Mouse (Mus musculus) small intestine, adult 2 months (tissue): ENCODE data around the gene Rbms3.

Experiments
- CTCF ChIP-seq: fragments of 200-500 bp; IDR thresholded peaks from 2 replicates; pipeline ENCODE4 v1.5.1; 2012; ENCODE audit warnings: low read depth, mild to moderate bottlenecking, control low read depth, inconsistent platforms, low read length, moderate library complexity, mixed read lengths; ENCODE audit not compliant: insufficient replicate concordance, insufficient read length; ENCODE audit errors: extremely low read depth
- POLR2A ChIP-seq: fragments of 200-500 bp; IDR thresholded peaks from 2 replicates; pipeline ENCODE4 v1.6.1; 2012; ENCODE audit warnings: low read depth, mild to moderate bottlenecking, control low read depth, inconsistent platforms, low read length, moderate library complexity

DNA sequence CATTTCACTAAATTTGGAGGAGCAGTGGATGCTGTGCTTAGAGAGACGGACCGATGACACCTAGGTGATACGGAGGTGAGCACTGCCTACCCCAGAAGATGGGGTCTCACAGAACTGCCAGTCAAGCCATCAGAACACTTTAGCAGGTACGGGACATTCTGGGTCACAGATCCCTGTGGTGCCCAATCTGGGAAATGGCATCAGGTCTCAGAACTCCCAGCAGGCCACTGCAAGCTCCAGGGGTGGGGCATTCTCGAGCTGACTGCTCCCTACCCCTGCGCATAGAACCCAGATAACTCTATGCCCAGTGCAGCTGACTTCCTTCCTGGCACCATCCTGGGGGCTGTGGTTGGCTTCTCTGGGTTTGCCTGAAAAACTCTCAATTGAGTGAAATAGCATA lies 536.2 kb downstream of the Rbms3 start:
- TF ChIP-seq CTCF (no peak), POLR2A (no peak)
